Mouse (Mus musculus): ENCODE measurements around the gene Ntrk3. TPM values are rescaled to one million over a fixed set of nuclear protein-coding genes. Genes with fewer than 3 reads are reported as not detected.

Ntrk3 gene
- polyA plus RNA-seq, 1 experiment from 2014 or later: 1.7 TPM

- H3K27ac ChIP-seq: no peak overlapping the region
- H3K4me2 ChIP-seq: no peak overlapping the region
- ATAC-seq (ENCODE audit: insufficient number of reproducible peaks, insufficient read depth, low FRiP score, low TSS enrichment, low read depth): no peak
- 71% methylated on average over 5 of the region's 5 CpGs for WGBS
- H3K27me3 ChIP-seq: no peaks in the 10 kb centered on the region
- H3K9ac ChIP-seq: no peak overlapping the region
- no peaks in the 10 kb centered on the region for H3K9me3 ChIP-seq
- no peaks in the 10 kb centered on the region for H3K36me3 ChIP-seq
- no peaks in the 10 kb centered on the region for H3K4me1 ChIP-seq
- no peak overlapping the region for H3K4me3 ChIP-seq
These were observed 18.7 kb downstream of the Ntrk3 start for GRCm38 (mm10) chr7:78719117-78719516.

DNA sequence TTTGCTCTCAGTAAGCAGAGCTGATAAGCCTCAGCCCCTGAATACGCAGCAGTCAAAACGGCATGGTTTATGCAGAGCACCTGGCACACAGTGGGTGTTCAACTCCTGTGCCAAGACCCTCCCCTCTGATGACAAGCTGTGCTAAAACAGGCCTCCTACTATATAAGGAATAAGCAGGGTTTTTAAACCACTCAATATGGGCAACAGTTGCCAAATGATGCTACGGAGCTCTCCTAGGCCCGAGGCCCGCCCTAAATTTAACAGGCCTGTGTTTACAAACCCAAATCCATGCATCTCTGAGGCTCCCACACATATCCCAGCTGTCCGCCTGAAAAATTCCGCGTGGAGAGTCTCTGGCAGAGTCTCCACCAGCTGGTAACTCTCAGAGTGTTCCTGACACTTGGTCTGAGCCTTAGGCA is 19.6 kb downstream of the Ntrk3 start:
- no peak overlapping the region for H3K27ac ChIP-seq
- no peak overlapping the region for H3K9ac ChIP-seq
- H3K4me1 ChIP-seq: no peaks in the 10 kb centered on the region
- no peak overlapping the region for H3K4me2 ChIP-seq
- ATAC-seq (ENCODE audit: insufficient number of reproducible peaks, insufficient read depth, low FRiP score, low TSS enrichment, low read depth): no peak
- no peaks in the 10 kb centered on the region for H3K27me3 ChIP-seq
- no peaks in the 10 kb centered on the region for H3K36me3 ChIP-seq
- H3K4me3 ChIP-seq: no peak overlapping the region
- 80% methylated on average over 8 of the region's 8 CpGs for WGBS
- no peaks in the 10 kb centered on the region for H3K9me3 ChIP-seq

DNA sequence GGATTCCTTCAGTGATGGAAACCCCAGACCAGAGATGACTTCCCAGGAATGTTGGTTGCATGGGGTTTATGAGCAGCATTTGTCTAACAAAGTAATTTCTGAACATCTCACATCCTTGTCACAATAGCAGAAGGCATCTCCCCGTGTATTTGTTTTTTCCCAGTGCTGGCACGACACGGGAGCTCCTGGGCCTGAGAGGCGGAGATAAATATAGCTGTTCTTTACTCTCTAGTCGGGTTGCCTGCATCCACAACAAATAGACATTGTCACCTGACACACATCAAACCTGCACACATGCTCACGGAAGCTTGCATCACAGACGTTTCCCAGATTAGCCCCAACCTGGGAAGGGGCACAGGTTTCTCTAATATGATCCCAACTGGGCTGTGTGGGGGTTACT is 30.1 kb downstream of the Ntrk3 start:
- H3K27me3 ChIP-seq: no peaks in the 10 kb centered on the region
- no peaks in the 10 kb centered on the region for H3K36me3 ChIP-seq
- ATAC-seq (ENCODE audit: insufficient number of reproducible peaks, insufficient read depth, low FRiP score, low TSS enrichment, low read depth): no peak
- H3K9me3 ChIP-seq: no peaks in the 10 kb centered on the region
- WGBS: 83% methylated on average over 7 of the region's 7 CpGs
- no peak overlapping the region for H3K4me2 ChIP-seq
- no peaks in the 10 kb centered on the region for H3K4me1 ChIP-seq
- no peak overlapping the region for H3K9ac ChIP-seq
- no peak overlapping the region for H3K27ac ChIP-seq
- H3K4me3 ChIP-seq: no peak overlapping the region

GRCm38 (mm10) chr7:78707122-78707521 is 30.7 kb downstream of the Ntrk3 start:
- Histone ChIP-seq H3K36me3 (no peaks in the 10 kb centered on the region), H3K4me3 (no peak overlapping the region), H3K4me1 (no peaks in the 10 kb centered on the region), H3K9ac (no peak overlapping the region), H3K9me3 (no peaks in the 10 kb centered on the region), H3K4me2 (no peak overlapping the region), H3K27ac (no peak overlapping the region), H3K27me3 (no peaks in the 10 kb centered on the region)
- ATAC-seq (ENCODE audit: insufficient number of reproducible peaks, insufficient read depth, low FRiP score, low TSS enrichment, low read depth): no peak
- 78% methylated on average over 3 of the region's 3 CpGs for WGBS

GRCm38 (mm10) chr7:78702676-78703075 is 35.1 kb downstream of the Ntrk3 start:
- Histone ChIP-seq H3K27me3 (no peaks in the 10 kb centered on the region), H3K36me3 (no peaks in the 10 kb centered on the region), H3K9me3 (no peaks in the 10 kb centered on the region), H3K27ac (no peak overlapping the region), H3K4me1 (no peaks in the 10 kb centered on the region), H3K4me2 (no peak overlapping the region), H3K4me3 (no peak overlapping the region), H3K9ac (no peak overlapping the region)
- ATAC-seq (ENCODE audit: insufficient number of reproducible peaks, insufficient read depth, low FRiP score, low TSS enrichment, low read depth): no peak
- WGBS: 69% methylated on average over 6 of the region's 6 CpGs

DNA sequence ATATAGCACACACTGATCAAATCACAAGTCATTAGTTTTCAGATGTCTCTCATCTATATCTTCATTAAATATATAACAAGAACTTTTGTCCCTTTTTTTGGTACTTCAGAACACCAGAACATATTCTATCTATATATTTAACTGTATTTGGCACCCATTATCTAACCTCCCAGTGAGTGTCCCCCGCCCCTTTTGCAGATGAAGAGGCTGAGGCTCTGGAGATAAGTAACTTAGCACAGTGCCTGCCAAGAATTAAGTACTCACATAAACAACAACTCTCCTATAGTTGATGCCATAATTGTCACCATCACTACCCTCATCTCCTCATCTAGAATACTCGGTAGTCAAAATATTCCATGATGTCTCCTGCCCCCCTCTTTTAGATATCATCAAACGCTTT is 42.6 kb downstream of the Ntrk3 start:
- Histone ChIP-seq H3K4me3 (no peak overlapping the region), H3K27ac (no peak overlapping the region), H3K36me3 (no peaks in the 10 kb centered on the region), H3K4me2 (no peak overlapping the region), H3K9me3 (no peaks in the 10 kb centered on the region), H3K9ac (no peak overlapping the region), H3K27me3 (no peaks in the 10 kb centered on the region), H3K4me1 (no peaks in the 10 kb centered on the region)
- no peak for ATAC-seq (ENCODE audit: insufficient number of reproducible peaks, insufficient read depth, low FRiP score, low TSS enrichment, low read depth)
- WGBS: 80% methylated on average over 3 of the region's 3 CpGs

DNA sequence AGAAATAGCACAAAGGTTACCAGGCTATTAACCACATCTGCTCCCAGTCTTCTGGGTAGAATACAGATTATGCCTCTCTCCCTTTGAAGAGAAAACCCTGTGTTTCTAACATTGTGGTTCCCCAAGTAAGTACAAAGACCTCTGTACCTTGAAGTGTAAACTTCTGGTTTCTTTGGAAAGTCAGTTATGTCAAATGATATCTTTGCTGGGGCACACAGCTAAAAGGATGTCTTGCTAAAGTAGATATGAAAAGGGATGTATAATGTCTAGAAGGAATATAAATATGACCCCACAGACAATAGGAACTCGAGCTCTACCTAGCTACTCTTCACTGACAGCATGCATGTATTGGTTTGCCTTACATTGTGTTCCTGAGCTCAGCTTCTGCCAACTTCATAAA is 44.7 kb downstream of the Ntrk3 start:
- Histone ChIP-seq H3K27ac (no peak overlapping the region), H3K9ac (no peak overlapping the region), H3K4me2 (no peak overlapping the region), H3K27me3 (no peaks in the 10 kb centered on the region), H3K36me3 (no peaks in the 10 kb centered on the region), H3K9me3 (no peaks in the 10 kb centered on the region), H3K4me3 (no peak overlapping the region), H3K4me1 (no peaks in the 10 kb centered on the region)
- no peak for ATAC-seq (ENCODE audit: insufficient number of reproducible peaks, insufficient read depth, low FRiP score, low TSS enrichment, low read depth)
- WGBS: 54% methylated on average over 1 of the region's 1 CpGs

DNA sequence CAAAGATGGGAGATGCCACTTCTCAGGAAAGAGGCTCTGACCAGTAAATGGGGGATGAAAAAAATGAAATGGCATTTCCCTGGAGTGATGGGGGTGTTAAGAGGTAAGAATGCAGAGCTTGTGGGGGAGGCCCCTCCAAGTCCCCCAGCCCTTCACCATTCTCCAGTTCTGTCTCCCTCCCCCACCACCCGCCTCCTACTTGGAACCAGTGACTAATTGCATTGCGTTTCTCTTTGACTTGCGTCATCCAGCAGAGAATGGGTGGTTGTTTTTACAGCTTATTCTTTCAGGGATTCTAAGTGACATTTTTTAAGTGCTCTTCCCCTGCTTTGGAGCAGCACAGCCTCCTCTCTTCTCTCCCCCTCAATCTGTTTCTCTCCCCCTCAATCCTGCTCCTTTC is 46.9 kb downstream of the Ntrk3 start:
- Histone ChIP-seq H3K4me1 (no peaks in the 10 kb centered on the region), H3K9me3 (no peaks in the 10 kb centered on the region), H3K9ac (no peak overlapping the region), H3K27me3 (no peaks in the 10 kb centered on the region), H3K4me2 (no peak overlapping the region), H3K27ac (no peak overlapping the region), H3K4me3 (no peak overlapping the region), H3K36me3 (no peaks in the 10 kb centered on the region)
- ATAC-seq (ENCODE audit: insufficient number of reproducible peaks, insufficient read depth, low FRiP score, low TSS enrichment, low read depth): no peak
- WGBS: 49% methylated on average over 3 of the region's 3 CpGs

DNA sequence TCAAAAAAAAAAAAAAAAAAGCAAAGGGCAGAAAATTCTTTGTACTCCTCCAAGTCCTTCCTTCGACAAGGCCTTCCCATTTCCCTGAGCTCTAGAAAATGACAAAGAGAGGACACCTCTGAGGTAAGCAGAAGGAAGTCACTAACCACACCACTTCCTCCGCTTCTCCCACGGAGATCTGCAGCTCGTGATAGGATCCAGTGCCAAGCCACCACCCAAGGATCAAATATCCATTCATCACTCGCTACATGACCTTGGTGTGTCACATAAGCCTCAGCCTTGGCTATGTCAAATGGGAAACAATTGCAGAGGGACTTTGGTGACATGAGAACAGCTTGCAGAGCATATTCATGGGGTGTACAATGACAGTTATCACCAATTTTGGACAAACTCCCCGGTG is 52.9 kb downstream of the Ntrk3 start:
- no peak overlapping the region for H3K9ac ChIP-seq
- H3K27me3 ChIP-seq: no peaks in the 10 kb centered on the region
- no peak for ATAC-seq (ENCODE audit: insufficient number of reproducible peaks, insufficient read depth, low FRiP score, low TSS enrichment, low read depth)
- H3K4me2 ChIP-seq: no peak overlapping the region
- H3K4me3 ChIP-seq: no peak overlapping the region
- 57% methylated on average over 6 of the region's 6 CpGs for WGBS
- H3K9me3 ChIP-seq: no peaks in the 10 kb centered on the region
- H3K27ac ChIP-seq: no peak overlapping the region
- no peaks in the 10 kb centered on the region for H3K36me3 ChIP-seq
- H3K4me1 ChIP-seq: no peaks in the 10 kb centered on the region

DNA sequence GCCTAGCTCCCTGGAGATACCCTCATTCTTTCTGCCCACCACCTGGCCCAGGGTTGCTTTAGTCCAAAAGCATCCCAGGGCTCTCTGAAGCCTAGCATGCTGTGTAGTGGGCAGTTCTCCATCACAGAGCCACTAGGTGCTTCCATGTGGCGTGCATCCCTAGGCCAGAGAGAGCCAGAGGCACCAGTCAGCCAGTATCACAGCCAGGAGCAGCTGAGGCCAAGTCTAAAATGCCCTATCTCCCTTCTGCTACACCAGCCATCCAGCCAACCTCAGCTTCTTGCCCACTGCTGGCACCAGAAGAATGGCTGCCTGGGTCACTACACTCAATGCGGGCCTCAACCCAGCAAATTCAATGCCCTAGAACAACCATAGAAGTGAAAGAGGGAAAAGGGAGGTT is 56.9 kb downstream of the Ntrk3 start:
- WGBS: 76% methylated on average over 2 of the region's 2 CpGs
- H3K9ac ChIP-seq: no peak overlapping the region
- H3K4me3 ChIP-seq: no peak overlapping the region
- no peak overlapping the region for H3K4me2 ChIP-seq
- H3K9me3 ChIP-seq: no peaks in the 10 kb centered on the region
- no peak for ATAC-seq (ENCODE audit: insufficient number of reproducible peaks, insufficient read depth, low FRiP score, low TSS enrichment, low read depth)
- no peak overlapping the region for H3K27ac ChIP-seq
- H3K4me1 ChIP-seq: no peaks in the 10 kb centered on the region
- H3K36me3 ChIP-seq: no peaks in the 10 kb centered on the region
- no peaks in the 10 kb centered on the region for H3K27me3 ChIP-seq

- WGBS: 90% methylated on average over 16 of the region's 16 CpGs
- no peak for ATAC-seq (ENCODE audit: insufficient number of reproducible peaks, insufficient read depth, low FRiP score, low TSS enrichment, low read depth)
These were observed 68.4 kb downstream of the Ntrk3 start for GRCm38 (mm10) chr7:78669407-78669806.

DNA sequence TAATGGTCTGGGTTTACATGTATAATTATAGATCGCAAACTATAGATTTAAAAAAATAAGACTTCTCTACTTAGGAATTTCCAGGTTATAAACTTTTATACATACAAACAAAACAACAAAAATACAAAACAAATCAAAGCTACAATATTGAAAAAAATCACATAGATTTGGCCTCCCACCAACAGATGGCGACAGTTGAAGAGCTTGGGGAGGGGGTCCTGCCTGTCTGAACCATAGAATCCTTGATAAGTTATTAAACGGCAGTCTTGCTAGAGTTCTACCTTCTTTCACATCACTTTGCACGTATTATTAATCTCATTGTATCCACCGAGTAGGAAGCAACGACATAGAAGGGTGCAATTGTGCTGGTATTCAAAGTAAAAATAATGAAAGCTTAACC is 68.9 kb downstream of the Ntrk3 start:
- no peak for ATAC-seq (ENCODE audit: insufficient number of reproducible peaks, insufficient read depth, low FRiP score, low TSS enrichment, low read depth)
- H3K4me2 ChIP-seq: no peak overlapping the region
- no peak overlapping the region for H3K27ac ChIP-seq
- H3K4me3 ChIP-seq: no peak overlapping the region
- no peaks in the 10 kb centered on the region for H3K36me3 ChIP-seq
- H3K9ac ChIP-seq: no peak overlapping the region
- WGBS: 94% methylated on average over 6 of the region's 6 CpGs
- H3K9me3 ChIP-seq: no peaks in the 10 kb centered on the region
- no peaks in the 10 kb centered on the region for H3K4me1 ChIP-seq
- no peaks in the 10 kb centered on the region for H3K27me3 ChIP-seq

More at GRCm38 (mm10) chr7:78669407-78669806, 68.4 kb downstream of the Ntrk3 start:
- Histone ChIP-seq H3K9ac (no peak overlapping the region), H3K36me3 (no peaks in the 10 kb centered on the region), H3K4me3 (no peak overlapping the region), H3K27ac (no peak overlapping the region), H3K4me1 (no peaks in the 10 kb centered on the region), H3K4me2 (no peak overlapping the region), H3K27me3 (no peaks in the 10 kb centered on the region), H3K9me3 (no peaks in the 10 kb centered on the region)
